Mouse (Mus musculus) A20 (cell line): ENCODE measurements at regions not wholly inside any gene's neighbourhood (a gene's known extent, or its start where the extent isn't known, plus 50 kb on each side); places are given as distances from the start of the nearest gene placed in this dataset.

ENCODE experiments used
- DNase-seq: peaks from one replicate; pipeline ENCODE4 v3.0.0-alpha.2; 2011; ENCODE audit warnings: low read depth, low spot score

GRCm38 (mm10) chr10:24437177-24437576 is 158.1 kb upstream of the Ccn2 start:
- no peak for DNase-seq

GRCm38 (mm10) chr10:24444572-24444971 is 150.7 kb upstream of the Ccn2 start:
- no peak for DNase-seq

GRCm38 (mm10) chr10:24445036-24445435 is 150.2 kb upstream of the Ccn2 start:
- DNase-seq: no peak

- no peak for DNase-seq
Observed at GRCm38 (mm10) chr10:24446168-24446567, 149.1 kb upstream of the Ccn2 start.

- DNase-seq: no peak
Observed at GRCm38 (mm10) chr10:24447135-24447534, 148.1 kb upstream of the Ccn2 start.

GRCm38 (mm10) chr10:24448001-24448561 is 147.2 kb upstream of the Ccn2 start:
- DNase-seq: no peak

- no peak for DNase-seq
Observed at GRCm38 (mm10) chr10:24453507-24453906, 141.7 kb upstream of the Ccn2 start.

- DNase-seq: no peak
Observed at GRCm38 (mm10) chr10:24458667-24459066, 136.6 kb upstream of the Ccn2 start.

GRCm38 (mm10) chr10:24463873-24464272 is 131.4 kb upstream of the Ccn2 start:
- DNase-seq: no peak

- no peak for DNase-seq
Observed at GRCm38 (mm10) chr10:24464377-24464776, 130.9 kb upstream of the Ccn2 start.

GRCm38 (mm10) chr10:24469741-24470140 is 125.5 kb upstream of the Ccn2 start:
- DNase-seq: no peak

- DNase-seq: no peak
Observed at GRCm38 (mm10) chr10:24471521-24471920, 123.7 kb upstream of the Ccn2 start.

- DNase-seq: no peak
Observed at GRCm38 (mm10) chr10:24476288-24476687, 119.0 kb upstream of the Ccn2 start.

GRCm38 (mm10) chr10:24478535-24478934 is 116.7 kb upstream of the Ccn2 start:
- no peak for DNase-seq

- no peak for DNase-seq
Observed at GRCm38 (mm10) chr10:24479148-24479547, 116.1 kb upstream of the Ccn2 start.

GRCm38 (mm10) chr10:24481926-24482612 is 113.2 kb upstream of the Ccn2 start:
- DNase-seq: no peak

- no peak for DNase-seq
Observed at GRCm38 (mm10) chr10:24483053-24483452, 112.2 kb upstream of the Ccn2 start.

- DNase-seq: no peak
Observed at GRCm38 (mm10) chr10:24484101-24484660, 111.1 kb upstream of the Ccn2 start.

GRCm38 (mm10) chr10:24485461-24485860 is 109.8 kb upstream of the Ccn2 start:
- no peak for DNase-seq

GRCm38 (mm10) chr10:24486224-24486623 is 109.0 kb upstream of the Ccn2 start:
- DNase-seq: no peak

- no peak for DNase-seq
Observed at GRCm38 (mm10) chr10:24487915-24488314, 107.3 kb upstream of the Ccn2 start.

- DNase-seq: no peak
Observed at GRCm38 (mm10) chr10:24490432-24490831, 104.8 kb upstream of the Ccn2 start.

- no peak for DNase-seq
Observed at GRCm38 (mm10) chr10:24491848-24492247, 103.4 kb upstream of the Ccn2 start.
